Mouse (Mus musculus) bone marrow, adult 2 months (tissue): Measurements from ENCODE around the gene Myf5.

Source experiments
- CTCF ChIP-seq: fragments of 200-500 bp; IDR thresholded peaks from 2 replicates; pipeline ENCODE4 v1.5.1; 2011; ENCODE audit warnings: low read length, control low read depth; ENCODE audit not compliant: control insufficient read depth, insufficient read depth
- POLR2A ChIP-seq: fragments of 200-500 bp; IDR thresholded peaks from 2 replicates; pipeline ENCODE4 v1.6.1; 2011; ENCODE audit warnings: low read depth, mild to moderate bottlenecking, control low read depth, low read length, borderline replicate concordance; ENCODE audit not compliant: control insufficient read depth

- no peak for TF ChIP-seq CTCF
- no peak for TF ChIP-seq POLR2A
These were observed 33.3 kb upstream of the Myf5 start for GRCm38 (mm10) chr10:107519216-107519615.
